Mouse (Mus musculus) adrenal gland, postnatal 14 days (tissue): ENCODE data around the gene Tanc2. TPM values are rescaled to one million over a fixed set of nuclear protein-coding genes. Genes with fewer than 3 reads are reported as not detected.

Source experiments
- DNase-seq: peaks from one replicate; pipeline ENCODE4 v3.0.0; 2021; ENCODE audit warnings: mixed read lengths
- long read RNA-seq, 2 experiments: library from polyadenylated mRNA; stranded (forward); transcript quantifications; one replicate each; pipeline ENCODE4 v2.0.0; 2021
- total RNA-seq: library from RNA; stranded (reverse); gene quantifications from 2 replicates; pipeline ENCODE4 v1.2.3, GENCODE M21; 2021

Gene Tanc2
- total RNA-seq: 16.0 and 18.1 TPM in 2 replicates
- long read RNA-seq, experiment 1, partial matches to known transcripts: 0 of 2 reads
- long read RNA-seq, experiment 1, other reads (novel, unspliced or antisense): 2 of 2 reads
- long read RNA-seq, experiment 2: 0 reads

- peak; percentile 70 for DNase-seq
Observed at GRCm38 (mm10) chr11:105589877-105590641, at the start of gene Tanc2. Tanc2 (plus strand) TSS chr11:105589986.

DNA sequence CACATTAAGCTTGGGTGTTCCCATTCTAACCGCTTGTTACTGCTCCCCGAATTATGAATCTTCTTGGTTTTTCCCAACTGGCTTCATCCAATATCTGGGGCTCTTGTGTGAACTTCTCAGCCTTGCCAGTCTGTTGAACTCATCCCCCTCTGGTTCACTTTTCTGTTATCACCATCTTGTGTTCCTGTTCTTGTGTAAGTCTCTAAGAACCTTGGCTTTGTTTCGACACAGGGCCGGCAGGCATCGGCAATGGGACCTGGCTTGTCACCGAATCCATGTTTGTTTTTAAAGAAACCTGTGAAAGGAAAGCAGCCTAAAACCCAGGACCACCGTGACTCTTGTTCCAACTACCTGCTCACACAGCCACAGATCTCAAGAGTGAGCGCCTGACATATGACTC, 49.0 kb upstream of the Tanc2 start:
- DNase-seq: no peak

DNA sequence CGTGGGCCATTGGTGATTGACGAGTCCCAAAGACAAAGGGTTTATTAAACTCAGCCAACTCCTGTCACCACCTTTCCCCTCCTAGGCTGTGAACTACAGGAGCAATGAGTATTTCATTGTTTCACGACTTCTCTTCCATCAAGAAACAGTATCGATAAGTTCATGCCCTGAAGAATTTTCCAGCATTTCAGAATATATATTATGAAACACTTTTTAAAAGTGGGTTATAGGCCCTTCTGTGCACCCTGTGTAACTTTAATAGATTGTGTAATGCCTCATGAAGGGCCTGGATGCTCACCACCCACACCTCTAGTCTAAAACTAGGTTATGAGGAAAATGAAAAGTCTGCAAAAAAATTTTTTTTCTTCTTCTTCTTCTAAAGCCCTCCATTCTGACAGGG, 48.4 kb upstream of the Tanc2 start:
- no peak for DNase-seq

GRCm38 (mm10) chr11:105542129-105542528, 47.7 kb upstream of the Tanc2 start:
- DNase-seq: no peak

GRCm38 (mm10) chr11:105545801-105546200, 44.0 kb upstream of the Tanc2 start:
- DNase-seq: no peak

DNA sequence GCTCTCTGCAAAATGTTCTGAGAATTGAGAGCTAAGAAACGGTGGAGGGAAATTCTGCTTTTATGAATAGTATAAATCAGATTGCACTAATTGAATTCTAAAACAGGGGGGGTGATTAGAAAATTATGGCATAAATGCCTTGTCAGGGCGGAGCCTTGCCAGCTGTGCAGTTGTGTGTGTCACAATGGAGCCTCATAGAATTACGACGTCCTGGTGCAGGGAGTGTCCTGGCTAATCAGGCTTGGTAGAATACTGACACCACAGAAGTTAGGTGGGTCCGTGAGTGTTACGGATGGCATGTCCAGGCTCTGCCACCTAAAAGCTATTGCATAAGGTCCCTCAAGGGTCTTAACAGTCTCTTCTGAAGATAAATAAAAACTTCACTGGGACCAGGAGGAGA, 43.4 kb upstream of the Tanc2 start:
- DNase-seq: no peak

- no peak for DNase-seq
Observed at GRCm38 (mm10) chr11:105548383-105548782, 41.4 kb upstream of the Tanc2 start.

DNA sequence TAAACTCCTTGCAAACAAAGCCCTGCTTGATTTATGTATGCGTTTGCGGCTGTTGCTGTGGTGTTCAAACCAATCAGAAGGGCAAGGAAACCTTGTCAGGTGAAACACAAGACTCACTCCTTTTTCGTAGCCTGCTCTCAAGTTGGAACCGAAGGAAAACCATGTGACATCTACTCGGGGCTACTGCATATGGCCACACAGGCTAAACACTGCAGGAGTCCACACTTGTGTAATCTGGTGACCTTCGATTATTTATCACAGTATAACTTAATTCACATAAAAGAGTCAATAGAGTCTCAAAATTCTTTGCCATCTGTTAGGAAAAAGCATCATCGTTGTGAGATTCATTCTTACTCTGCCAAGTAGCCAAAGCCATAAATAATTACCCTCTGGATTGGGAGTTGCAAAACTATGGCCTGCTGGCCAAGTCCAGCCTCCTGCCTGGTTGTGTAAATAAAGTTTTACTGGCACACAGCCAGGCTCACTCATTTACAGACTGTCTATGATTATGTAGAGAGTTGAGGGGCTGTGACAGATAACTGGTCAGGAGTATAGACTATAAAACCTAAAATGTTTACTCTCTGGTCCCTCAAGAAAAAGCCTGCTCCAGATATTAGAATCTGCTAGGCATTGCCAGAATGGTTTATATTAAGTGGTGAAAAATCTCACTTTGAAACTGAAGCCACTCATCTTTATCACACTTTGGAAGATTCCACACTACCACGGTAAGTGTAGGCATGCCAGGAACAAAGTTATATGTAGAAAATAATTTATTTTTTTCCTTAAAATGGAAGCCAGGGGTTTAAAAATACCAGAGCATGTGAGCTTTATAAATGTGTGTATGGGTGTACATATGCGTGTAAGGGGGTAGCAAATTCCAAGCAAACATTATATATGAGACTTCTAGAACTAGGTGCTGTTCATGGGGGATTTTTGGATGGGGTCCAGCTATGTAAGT, 40.3 kb upstream of the Tanc2 start:
- peak; percentile 72 for DNase-seq

- no peak for DNase-seq
Observed at GRCm38 (mm10) chr11:105557285-105557684, 32.5 kb upstream of the Tanc2 start.

GRCm38 (mm10) chr11:105558091-105558490, 31.7 kb upstream of the Tanc2 start:
- no peak for DNase-seq

DNA sequence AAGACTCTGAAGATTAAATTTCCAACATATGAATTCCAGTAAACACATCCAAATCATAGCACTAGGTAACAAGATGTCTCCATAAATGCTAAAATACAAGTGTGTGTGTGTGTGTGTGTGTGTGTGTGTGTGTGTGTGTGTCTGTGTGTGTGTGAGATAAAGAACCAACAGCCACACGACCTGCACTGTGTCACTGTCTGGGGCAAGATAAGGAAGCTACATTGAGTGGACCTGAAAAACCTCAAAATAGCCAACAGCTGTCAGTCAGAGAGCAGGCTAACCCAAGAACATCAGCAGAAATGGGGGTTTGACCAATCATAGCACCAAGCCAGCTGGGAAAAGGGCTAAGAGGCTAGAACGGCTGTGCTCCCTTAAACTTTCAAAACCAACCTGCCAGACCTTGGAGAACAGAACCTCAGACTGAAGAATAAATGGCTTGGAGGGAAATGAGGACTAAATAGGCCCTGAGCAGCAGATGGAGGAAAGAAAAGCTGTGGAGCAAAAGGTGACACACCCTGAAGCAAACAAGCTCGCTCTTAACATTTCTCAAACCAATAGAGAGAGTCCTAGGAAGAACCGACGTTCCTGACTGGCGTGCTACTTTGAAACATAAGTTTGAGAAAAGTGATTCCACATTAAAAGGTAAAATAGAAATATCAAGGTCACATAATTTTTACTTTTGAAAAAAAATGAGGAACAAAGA, 30.8 kb upstream of the Tanc2 start:
- DNase-seq: no peak

- DNase-seq: no peak
Observed at GRCm38 (mm10) chr11:105563546-105563945, 26.2 kb upstream of the Tanc2 start.

GRCm38 (mm10) chr11:105567221-105567641, 22.6 kb upstream of the Tanc2 start:
- peak; percentile 50 for DNase-seq

DNA sequence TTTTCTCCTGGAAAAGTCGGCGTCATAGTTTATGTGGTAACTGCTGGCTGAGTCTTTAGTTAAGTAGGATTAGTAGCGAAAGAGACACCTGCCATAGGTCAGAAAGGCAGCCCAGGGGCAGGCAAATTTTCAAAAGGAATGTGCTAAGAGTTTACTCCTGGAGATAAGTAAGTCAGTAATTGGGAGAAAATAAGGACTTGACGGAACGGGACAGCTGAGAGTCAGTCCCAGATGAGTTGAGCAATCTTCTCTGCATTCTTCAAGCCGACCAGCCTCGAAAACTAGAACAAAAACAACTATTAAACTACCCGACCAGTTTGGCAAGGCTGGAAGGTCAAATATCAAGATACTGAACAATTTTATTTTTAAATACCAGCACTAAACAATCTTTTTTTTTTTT, 17.8 kb upstream of the Tanc2 start:
- no peak for DNase-seq

GRCm38 (mm10) chr11:105574241-105574640, 15.5 kb upstream of the Tanc2 start:
- peak; percentile 68 for DNase-seq

- DNase-seq: no peak
Observed at GRCm38 (mm10) chr11:105577211-105577610, 12.6 kb upstream of the Tanc2 start.

DNA sequence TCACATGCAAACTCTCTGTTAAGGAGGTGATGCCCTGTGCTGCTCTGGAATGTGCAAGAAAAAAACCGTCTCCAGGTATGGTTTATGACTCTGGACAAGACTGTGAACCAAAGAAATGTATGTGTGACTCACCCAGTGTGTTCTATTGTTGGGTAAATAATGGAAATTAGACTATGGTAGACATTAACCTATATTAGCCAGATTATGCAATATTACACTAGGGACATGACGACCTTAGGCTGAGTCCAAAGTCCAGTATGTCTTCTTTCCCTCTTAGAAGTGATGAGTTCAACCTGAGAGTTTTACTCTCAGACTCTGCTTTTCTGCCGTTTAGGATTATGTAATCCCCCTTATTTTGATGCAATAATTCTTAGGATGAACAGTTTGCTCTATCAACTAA, 7.8 kb upstream of the Tanc2 start:
- DNase-seq: no peak

DNA sequence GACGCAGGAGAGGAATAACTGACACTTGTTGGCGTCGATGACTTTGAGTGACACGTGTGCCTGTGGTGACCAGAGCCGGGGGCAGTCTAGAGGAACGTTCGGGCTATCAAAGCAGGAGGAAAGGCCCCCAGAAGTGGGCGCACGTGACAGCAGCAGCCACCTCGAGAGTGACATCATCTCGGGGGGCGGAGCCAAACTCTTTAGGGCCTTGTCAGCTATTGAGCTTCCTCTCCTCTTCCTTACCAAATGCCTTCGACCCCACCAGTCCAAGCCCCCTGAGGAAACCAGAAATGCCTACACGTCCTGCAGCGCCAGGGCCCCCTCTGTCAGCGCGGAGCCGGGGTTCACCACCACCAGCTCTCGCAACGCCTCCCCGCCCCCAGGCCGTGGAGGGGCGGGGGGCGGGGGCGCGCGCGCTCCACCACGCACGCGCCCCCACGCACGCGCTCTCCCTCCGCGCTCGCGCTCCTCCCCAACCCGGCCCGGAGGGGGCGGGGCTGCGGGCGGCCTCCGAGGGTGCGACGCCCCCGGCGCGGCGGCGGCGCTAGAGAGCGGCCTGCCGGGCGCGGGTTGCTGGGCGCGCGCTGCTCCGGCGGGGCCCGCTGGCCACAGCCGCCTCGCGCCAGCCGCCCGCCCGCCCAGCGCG, 432 bp upstream of the Tanc2 start:
- DNase-seq: peak; percentile 92

- DNase-seq: peak; percentile 40
Observed at GRCm38 (mm10) chr11:105591905-105592304, 2.1 kb downstream of the Tanc2 start.

DNA sequence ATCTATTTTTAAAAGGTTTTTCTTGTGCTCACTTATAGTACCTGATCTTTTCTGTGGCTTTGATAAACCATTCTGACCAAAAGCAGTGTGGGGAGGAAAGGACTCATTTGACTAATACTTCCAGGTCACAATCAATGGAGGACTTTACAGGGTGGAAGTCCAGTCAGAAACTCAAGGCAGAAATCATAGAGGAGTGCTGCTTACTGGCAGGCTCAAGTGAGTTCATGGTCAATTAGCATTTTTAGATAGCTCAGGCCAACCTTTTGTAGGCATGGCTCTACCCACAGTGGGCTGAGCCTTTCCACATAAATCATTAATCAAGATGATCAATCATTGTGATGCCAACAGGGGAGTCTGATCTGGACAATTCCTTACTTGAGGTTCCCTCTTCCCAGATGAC, 12.4 kb downstream of the Tanc2 start:
- no peak for DNase-seq

DNA sequence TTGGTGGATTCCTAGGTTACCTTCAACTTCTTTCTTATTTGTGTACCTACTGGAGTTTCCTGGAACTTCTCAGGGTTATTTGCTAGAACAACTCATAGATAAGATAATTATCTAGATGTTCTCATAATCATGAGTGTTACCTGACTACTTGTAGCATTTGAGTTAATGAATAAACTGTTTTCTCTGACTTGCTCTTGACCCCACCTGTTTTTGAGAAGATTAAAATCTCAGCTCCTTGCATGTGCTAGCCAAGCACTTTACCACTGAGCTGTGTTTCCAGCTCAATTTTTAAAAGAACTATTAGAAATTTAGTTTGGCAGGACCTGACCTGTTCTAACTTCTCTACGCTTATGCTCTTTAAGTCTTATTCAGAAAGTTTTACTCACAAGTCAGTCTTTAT, 36.4 kb downstream of the Tanc2 start:
- DNase-seq: no peak

GRCm38 (mm10) chr11:105643995-105644394, 54.2 kb downstream of the Tanc2 start:
- DNase-seq: no peak
